Mouse (Mus musculus) ovary, postnatal 10 days (tissue): ENCODE results near the gene Cckbr.
"Not testable (repeated sequence)": the region's sequence is repeated elsewhere in the genome, so short reads cannot be mapped to it uniquely, and the experiment has no call there.

ENCODE experiments used
- DNase-seq: peaks from one replicate; pipeline ENCODE4 v3.0.0; 2022; ENCODE audit warnings: low spot score

Gene Cckbr

DNA sequence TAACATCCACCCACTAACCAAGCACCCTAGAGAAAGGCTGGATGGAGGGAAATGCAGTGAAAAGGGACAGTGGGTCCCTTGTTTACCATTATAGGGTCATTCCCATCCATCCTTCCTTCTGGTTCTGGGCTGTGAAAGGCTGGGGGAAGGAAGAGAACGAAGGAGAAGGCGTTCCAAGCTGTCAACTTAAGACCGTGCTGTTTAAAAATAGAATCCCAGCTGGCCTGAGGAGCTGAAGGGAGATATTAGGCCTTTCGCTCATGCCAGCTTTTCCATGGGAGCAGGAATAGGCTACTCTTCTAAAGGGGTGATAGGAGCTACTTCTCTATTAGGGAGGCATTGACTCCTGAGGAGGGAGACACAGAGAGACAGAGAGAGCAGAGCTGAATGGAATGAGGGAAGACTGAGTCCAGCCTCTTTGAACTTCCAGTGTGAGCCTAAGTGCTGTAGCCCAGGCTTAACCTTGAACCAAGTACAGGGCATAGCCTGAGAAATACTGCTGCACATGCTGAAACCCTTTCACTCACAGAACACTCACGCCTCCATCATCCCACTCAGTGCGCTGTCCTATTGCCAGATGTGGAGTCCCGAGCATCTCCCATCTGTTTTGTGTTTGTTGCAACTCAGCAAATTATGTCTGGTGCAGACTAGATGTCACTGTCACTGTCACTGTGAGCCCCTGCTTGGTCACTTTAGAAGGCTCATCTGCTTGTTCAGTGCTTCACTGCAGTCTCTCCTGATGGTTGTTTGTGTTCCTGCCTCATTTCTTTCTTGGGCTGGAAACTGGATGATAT is 12.6 kb downstream of the Cckbr start:
- no peak for DNase-seq

DNA sequence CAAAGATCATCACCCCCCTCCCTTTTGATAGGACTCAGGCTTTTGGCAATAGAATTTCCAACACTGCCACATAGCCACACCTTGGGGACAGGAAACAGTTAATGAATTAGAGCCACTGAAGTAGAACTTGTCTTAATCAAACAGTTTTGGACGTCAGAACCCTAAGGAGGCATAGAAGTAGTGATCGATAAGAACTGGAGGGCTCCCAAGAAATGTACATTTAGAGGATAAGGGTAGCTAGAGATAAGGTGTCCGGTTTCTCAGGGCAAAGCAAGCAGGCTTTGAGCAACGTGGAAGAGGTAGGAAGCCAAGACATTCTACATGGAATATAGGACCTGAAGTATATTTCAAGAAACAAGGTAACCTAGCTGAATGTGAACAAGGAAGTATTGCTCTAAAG is 15.9 kb downstream of the Cckbr start:
- no peak for DNase-seq

- DNase-seq = no peak
Measured at GRCm38 (mm10) chr7:105445076-105445475, 19.5 kb downstream of the Cckbr start.

DNA sequence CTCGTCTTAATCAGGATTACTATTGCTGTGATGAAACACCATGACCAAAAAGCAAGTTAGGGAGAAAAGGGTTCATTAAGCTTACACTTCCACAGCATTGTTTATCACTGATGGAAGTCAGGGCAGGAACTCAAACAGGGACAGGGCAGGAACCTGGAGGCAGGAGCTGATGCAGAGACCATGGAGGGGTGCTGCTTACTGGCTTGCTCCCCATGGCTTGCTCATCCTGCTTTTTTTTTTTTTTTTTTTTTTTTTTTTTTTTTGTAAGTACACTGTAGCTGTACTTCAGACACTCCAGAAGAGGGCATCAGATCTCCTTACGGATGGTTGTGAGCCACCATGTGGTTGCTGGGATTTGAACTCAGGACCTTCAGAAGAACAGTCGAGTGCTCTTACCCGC is 27.8 kb downstream of the Cckbr start:
- DNase-seq = not testable (repeated sequence)

DNA sequence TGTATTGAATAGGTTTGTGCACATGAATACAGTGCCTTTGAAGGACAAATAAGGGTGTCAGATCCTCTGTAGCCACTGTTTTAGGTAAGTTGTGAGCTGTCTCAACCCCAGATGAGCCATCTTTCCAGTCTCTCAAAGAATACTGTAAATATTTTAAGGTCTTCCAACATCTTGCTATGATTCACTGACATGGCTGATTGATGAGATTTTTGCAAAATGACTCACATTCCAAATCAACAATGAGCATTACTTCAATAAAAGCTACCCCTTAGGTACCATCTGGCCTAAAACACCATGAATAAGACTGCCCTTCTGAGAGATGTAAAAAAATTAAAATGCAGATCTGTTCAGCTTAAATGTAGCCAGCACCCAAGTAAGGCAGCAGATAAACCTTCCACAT is 33.0 kb downstream of the Cckbr start:
- no peak for DNase-seq

GRCm38 (mm10) chr7:105465505-105465904 is 40.0 kb downstream of the Cckbr start:
- DNase-seq = not testable (repeated sequence)

GRCm38 (mm10) chr7:105472607-105473006 is 47.1 kb downstream of the Cckbr start:
- DNase-seq = no peak

DNA sequence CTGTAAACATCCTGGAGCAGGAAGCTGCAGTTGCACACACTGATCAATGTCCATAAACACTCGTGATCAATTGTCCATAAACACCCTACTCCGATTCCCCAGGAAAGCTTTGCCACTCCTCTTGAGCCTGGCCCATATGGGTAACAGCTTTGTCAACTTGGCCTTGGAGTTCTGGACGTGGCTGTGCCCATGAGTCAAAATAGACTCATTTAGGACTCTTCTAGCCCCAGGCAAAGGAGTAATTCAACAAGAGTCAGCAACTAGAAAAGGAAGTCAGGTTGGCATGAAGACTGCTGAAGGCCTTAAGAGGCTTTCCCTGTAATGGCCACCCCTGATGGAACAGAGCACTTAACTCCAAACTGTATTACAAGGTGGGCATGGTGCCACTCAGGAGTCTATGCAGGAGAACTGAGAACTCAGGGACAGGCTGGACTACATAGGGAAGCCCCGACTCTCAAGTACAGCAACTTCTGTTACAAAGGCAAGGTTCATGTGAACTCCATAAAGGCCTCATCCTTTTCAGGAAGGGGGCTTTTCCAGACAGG is 49.3 kb downstream of the Cckbr start:
- DNase-seq = no peak

DNA sequence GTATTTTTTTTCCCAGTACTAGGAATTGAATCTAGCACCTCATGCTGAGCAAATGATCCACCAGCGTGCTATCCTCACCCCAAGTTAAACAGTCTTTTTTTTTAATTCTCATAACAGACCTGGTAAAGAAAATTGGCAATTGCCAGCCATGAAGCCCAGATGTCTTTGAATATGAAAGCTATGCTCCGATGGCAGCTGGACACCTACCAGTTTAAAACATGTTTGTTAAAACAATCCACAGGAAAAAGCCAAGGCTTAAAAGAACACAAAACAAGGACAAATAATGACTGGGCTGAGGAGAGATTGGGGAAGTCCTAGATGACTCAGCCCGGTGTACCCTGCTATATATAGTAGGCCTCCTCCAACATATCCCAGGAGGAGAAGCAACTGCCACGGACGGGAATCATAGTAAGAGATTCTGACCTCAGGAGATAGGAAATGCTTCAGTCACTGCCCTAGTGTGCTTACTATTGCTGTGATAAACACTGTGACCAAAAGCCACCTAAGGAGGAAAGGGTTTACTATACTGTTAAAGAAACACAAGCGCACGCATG is 49.9 kb downstream of the Cckbr start:
- no peak for DNase-seq

GRCm38 (mm10) chr7:105476683-105477432 is 51.3 kb downstream of the Cckbr start:
- no peak for DNase-seq

GRCm38 (mm10) chr7:105477433-105477700 is 51.8 kb downstream of the Cckbr start:
- DNase-seq = no peak

DNA sequence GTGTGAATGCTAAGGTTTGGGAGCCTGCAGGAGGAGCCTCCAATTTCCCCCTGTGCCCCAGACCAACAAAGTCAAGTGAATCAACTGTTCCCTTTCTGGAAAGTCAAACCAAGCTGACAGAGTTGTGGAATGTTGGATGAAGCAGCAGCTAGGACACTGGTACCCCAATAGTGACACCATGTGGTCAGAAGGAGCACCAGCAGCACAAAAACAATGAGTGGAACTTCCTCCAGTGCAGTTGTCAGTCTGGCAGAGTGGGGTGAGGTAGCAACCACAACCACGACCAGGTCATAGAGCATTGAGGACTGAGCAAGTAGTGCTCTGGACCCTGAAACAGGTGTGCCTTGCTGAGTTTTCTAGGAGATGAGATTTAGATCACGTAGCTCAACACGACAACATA is 52.3 kb downstream of the Cckbr start:
- DNase-seq = no peak

- no peak for DNase-seq
Measured at GRCm38 (mm10) chr7:105478344-105478743, 52.8 kb downstream of the Cckbr start.

GRCm38 (mm10) chr7:105479232-105479631 is 53.7 kb downstream of the Cckbr start:
- DNase-seq = no peak

- DNase-seq = no peak
Measured at GRCm38 (mm10) chr7:105480081-105480480, 54.5 kb downstream of the Cckbr start.

DNA sequence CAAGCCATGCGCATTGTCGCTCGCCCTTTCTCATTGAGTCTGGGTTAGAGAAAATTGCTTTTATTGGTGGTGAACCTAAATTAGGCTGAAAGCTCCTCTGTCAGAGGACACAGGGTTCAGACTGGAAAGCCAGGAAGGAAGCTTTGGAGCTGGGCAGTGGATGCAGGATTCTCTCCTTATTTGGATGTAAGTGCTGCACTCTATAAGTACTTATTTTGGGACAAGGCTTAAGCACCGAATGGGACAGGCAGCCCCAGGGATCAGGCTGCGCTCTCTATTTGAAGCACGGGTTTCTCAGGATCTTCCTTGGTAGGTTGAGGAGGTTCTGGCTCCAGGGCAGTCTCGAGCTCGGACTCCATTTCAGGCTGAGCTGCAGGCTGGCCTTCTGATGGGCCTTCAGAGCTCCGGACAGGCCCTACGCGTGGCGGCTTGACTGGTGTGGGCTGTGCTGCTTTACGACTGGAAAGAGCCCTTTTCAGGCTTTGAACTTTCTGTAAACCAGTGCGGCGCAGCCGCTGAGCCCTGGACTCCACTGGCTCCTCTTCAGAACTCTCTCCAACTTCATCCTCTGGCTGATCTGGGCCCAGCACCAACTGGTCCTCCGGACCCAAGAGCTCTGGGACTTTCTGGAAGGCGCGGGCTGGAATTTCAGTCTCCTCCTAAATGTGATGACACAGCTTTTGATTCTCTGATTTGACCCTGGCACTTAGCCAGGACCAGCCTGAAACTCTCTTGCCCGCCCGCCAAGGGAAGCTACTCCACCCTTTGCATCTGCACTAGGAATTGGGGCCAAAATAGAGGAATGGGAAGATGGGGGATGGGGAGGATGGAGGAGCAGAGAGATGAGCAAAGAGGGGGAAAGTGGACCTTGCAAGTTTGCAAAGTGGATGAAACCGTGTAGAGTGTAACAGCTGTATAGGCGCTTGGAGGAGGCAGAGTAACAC is 55.3 kb downstream of the Cckbr start:
- DNase-seq = peak; percentile 22

- DNase-seq = peak; percentile 77
Measured at GRCm38 (mm10) chr7:105481505-105482411, 56.2 kb downstream of the Cckbr start, which contains the start of gene Cavin3. Gene Cavin3, minus strand, starts transcription at chr7:105482300.

DNA sequence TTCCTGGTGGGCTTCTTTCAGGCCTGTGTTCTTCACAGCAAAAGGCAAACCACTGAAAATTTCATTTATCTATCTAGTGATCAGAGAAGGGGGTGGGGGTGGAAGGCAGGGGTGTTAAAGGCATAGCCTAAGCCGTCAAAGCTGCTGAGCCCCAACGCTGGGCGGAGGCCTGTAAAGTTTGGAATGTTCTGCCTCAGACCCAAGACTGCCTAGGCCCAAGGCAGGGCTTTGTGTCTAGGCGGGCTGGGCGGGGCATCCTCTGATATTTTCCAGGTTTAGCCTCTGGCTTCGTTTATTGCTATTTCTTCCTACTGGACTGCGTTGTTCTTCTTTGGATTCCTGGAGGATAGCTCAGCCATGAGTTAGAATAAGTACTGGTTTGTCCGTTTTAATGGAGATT is 56.9 kb downstream of the Cckbr start:
- DNase-seq = no peak

- no peak for DNase-seq
Measured at GRCm38 (mm10) chr7:105485029-105485428, 59.5 kb downstream of the Cckbr start.

GRCm38 (mm10) chr7:105487104-105487876 is 61.8 kb downstream of the Cckbr start:
- no peak for DNase-seq
